Mouse (Mus musculus) kidney, postnatal 0 days (tissue): ENCODE data around the gene Nt5m. TPM values are rescaled to one million over a fixed set of nuclear protein-coding genes. Genes with fewer than 3 reads are reported as not detected.

Experiments used
- ATAC-seq: fragments of 200-750 bp; cut with Nextera tagmentation; replicated peaks from 2 replicates; pipeline ENCODE4 v1.8.0; 2017; ENCODE audit warnings: low read depth, moderate number of reproducible peaks, moderate TSS enrichment, moderate library complexity; ENCODE audit not compliant: low FRiP score
- DNase-seq: peaks from one replicate; pipeline ENCODE4 v3.0.0-alpha.2; 2016; ENCODE audit warnings: low spot score
- H3K27ac ChIP-seq: fragments of 300-500 bp; sonication (generic); 2 replicates; pipeline ENCODE4 v1.5.1; 2014; ENCODE audit warnings: mild to moderate bottlenecking
- H3K27me3 ChIP-seq: fragments of 300-500 bp; sonication (generic); 2 replicates; pipeline ENCODE4 v1.6.1; 2014; ENCODE audit warnings: low read length, mixed read lengths; ENCODE audit not compliant: insufficient read depth
- H3K36me3 ChIP-seq: fragments of 300-500 bp; sonication (generic); 2 replicates; pipeline ENCODE4 v1.6.1; 2014; ENCODE audit warnings: low read length, mixed read lengths; ENCODE audit not compliant: insufficient read depth
- H3K4me1 ChIP-seq: fragments of 300-500 bp; sonication (generic); replicated peaks from 2 replicates; pipeline ENCODE4 v1.6.1; 2014; ENCODE audit warnings: antibody characterized with exemption, low read length, mixed read lengths; ENCODE audit not compliant: insufficient read depth
- H3K4me2 ChIP-seq: fragments of 300-500 bp; sonication (generic); 2 replicates; pipeline ENCODE4 v1.6.1; 2014; ENCODE audit warnings: mild to moderate bottlenecking, low read length, moderate library complexity, mixed read lengths
- H3K4me3 ChIP-seq: fragments of 300-500 bp; sonication (generic); replicated peaks from 2 replicates; pipeline ENCODE4 v1.5.1; 2014; ENCODE audit warnings: low read depth, low read length
- H3K9ac ChIP-seq: fragments of 300-500 bp; sonication (generic); 2 replicates; pipeline ENCODE4 v1.6.1; 2014; ENCODE audit warnings: low read depth, low read length
- H3K9me3 ChIP-seq: fragments of 300-500 bp; sonication (generic); replicated peaks from 2 replicates; pipeline ENCODE4 v1.6.1; 2016; ENCODE audit warnings: low read length, inconsistent platforms, mixed read lengths
- CTCF ChIP-seq: IDR thresholded peaks from 2 replicates; pipeline ENCODE4 v1.5.1; 2016; ENCODE audit warnings: antibody characterized with exemption, low read depth, mild to moderate bottlenecking, moderate library complexity
- WGBS: fragments of 180-500 bp; shearing (Covaris S2); extraction: QIAGEN DNeasy Blood & Tissue Kit; methylation state at CpG from one replicate; pipeline ENCODE4 v1.1.7; 2014; 5-methylcytosine and 5-hydroxymethylcytosine counted together
- polyA plus RNA-seq: library from polyadenylated mRNA; unstranded; fragments of >200 nt; fragmentation: Nextera tagmentation; extraction: Ambion mirVana; gene quantifications from 2 replicates; pipeline ENCODE4 v1.2.1, GENCODE M21; 2015

Gene Nt5m
- polyA plus RNA-seq: 41.1 and 42.4 TPM in 2 replicates

DNA sequence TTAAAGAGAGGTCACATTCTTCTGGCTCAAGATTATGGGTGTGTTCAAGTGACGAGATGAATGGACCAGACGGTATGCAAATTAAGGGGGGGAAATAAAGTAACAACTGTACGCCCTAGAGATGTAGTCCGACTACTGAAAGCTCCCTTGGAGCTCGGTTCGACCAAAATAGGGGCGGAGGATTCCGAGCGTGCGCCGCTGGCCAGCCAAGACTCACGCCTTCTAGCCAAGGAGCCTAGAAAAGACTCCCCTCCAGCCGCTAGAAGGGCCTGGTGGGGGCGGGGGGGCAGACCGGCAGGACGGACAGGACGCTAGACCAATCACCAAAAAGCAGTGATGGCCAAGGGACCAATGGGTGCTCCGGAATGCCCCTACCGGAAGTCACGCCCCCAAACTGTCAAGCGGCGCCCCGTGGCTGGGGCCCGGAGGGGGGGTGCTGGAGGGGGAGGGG, at the start of gene Nt5m:
Gene Nt5m (plus strand): TSS at position 440 of the 451 bp plus-strand sequence.
- peak within 1 kb of the TSS; percentile 57 for H3K4me2 ChIP-seq
- peak within 1 kb of the TSS; percentile 99 for H3K4me3 ChIP-seq
- peak within 1 kb of the TSS; percentile 95 for H3K9ac ChIP-seq
- ATAC-seq: peak; percentile 96
- peak within 1 kb of the TSS; percentile 98 for H3K27ac ChIP-seq
- under 1% methylated on average over 24 of the region's 24 CpGs for WGBS
- H3K4me1 ChIP-seq: peaks cover 14% of the 10 kb centered on the region
- peaks cover 16% of the 10 kb centered on the region; the same call in 1 of the 2 replicates for H3K36me3 ChIP-seq
- TF ChIP-seq CTCF: no peak
- DNase-seq: peak; percentile 97
- no peaks in the 10 kb centered on the region for H3K27me3 ChIP-seq
- no peaks in the 10 kb centered on the region for H3K9me3 ChIP-seq

DNA sequence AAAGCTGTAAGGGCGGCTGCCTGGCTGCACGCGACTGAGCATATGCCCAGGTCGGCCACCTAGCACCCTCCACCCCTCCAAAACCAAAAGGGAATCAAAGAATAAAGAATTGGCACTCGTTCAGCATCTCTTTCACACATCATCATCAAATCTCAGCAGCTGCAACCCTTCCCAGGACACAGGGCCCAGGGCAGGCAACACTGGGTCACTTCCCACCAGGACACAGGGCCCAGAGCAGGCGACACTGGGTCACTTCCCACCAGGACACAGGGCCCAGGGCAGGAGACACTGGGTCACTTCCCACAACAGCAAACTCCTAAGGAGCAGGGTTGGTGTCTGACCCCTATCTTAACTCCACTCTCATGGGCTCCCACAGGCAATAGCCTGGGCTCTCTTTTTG, 45.9 kb upstream of the Nt5m start:
- Histone ChIP-seq H3K4me3 (no peak overlapping the region), H3K9ac (no peak overlapping the region), H3K4me2 (no peak overlapping the region), H3K9me3 (no peaks in the 10 kb centered on the region), H3K36me3 (peaks cover 46% of the 10 kb centered on the region), H3K27me3 (no peaks in the 10 kb centered on the region), H3K27ac (no peak overlapping the region), H3K4me1 (no peaks in the 10 kb centered on the region)
- no peak for DNase-seq
- ATAC-seq: no peak
- 88% methylated on average over 6 of the region's 6 CpGs for WGBS
- TF ChIP-seq CTCF: no peak

DNA sequence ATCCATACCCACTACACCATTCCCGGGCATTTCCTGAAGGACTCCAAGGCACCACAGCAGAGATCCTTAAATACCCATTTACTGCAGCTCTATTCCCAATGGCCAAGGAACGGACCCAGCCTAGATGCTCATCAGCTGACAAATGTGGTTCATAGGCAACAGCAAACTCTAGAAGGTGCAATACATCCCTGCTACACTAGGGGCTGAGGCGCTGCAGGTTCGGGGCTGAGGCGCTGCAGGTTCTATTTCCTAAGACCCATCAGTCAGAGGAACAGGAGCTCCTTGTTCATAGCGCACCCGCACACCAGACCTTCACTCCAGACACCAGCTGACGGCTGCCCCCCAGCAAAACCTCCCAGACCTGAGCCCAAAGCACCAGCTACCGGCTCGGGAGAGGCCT, 38.8 kb upstream of the Nt5m start:
- Histone ChIP-seq H3K4me3 (no peak overlapping the region), H3K27ac (no peak overlapping the region), H3K9ac (no peak overlapping the region), H3K27me3 (no peaks in the 10 kb centered on the region), H3K36me3 (peaks cover 72% of the 10 kb centered on the region), H3K4me1 (no peaks in the 10 kb centered on the region), H3K4me2 (no peak overlapping the region), H3K9me3 (no peaks in the 10 kb centered on the region)
- TF ChIP-seq CTCF: peak; percentile 22; the same call in 1 of the 2 replicates
- 96% methylated on average over 10 of the region's 10 CpGs for WGBS
- DNase-seq: no peak
- no peak for ATAC-seq

DNA sequence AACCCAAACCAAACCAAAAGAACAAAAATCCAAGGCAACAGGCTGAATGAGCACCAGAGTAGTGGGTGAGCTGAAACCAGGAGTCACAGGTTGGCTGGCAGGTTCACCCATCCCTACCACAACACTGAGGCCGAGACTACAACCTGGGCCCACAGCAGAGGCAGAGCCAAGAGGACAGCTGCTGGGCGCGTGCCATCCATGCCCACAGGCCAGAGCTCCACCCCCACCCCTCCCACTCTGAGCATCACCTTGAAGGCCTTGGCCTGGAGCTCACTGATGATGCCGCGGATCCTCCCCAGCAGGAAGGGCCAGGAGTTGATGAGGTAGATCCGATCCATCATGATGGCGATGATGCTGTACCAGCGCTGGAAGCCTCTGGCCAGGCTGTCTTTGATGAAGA, 37.4 kb upstream of the Nt5m start:
- H3K9ac ChIP-seq: no peak overlapping the region
- WGBS: 97% methylated on average over 8 of the region's 8 CpGs
- no peak overlapping the region for H3K4me3 ChIP-seq
- no peak overlapping the region for H3K4me2 ChIP-seq
- peaks cover 84% of the 10 kb centered on the region for H3K36me3 ChIP-seq
- no peak overlapping the region for H3K27ac ChIP-seq
- no peaks in the 10 kb centered on the region for H3K27me3 ChIP-seq
- no peak for DNase-seq
- H3K4me1 ChIP-seq: no peaks in the 10 kb centered on the region
- no peak for TF ChIP-seq CTCF
- H3K9me3 ChIP-seq: no peaks in the 10 kb centered on the region
- no peak for ATAC-seq

DNA sequence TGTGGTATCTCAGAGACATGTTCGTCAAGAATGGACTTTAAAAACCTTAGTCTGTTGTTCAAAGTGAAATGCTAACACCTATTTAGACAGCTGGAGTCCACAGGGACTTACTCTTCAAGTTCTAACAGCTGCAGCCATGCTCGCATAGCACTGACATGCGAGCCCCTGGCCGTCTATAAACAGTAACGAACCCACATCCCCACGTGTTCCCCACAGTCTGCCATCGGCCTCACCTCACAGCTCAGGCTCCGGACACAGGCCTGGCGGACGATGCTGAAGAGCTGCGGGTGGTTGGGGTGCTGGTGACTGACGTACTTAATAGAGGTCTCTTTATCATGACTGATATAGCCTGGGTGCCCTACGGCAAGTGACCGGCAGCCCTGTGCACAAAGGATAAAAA, 35.7 kb upstream of the Nt5m start:
- DNase-seq (no peak), ATAC-seq (no peak)
- H3K4me2 ChIP-seq: no peak overlapping the region
- H3K9me3 ChIP-seq: no peaks in the 10 kb centered on the region
- 81% methylated on average over 14 of the region's 14 CpGs for WGBS
- peaks cover 77% of the 10 kb centered on the region for H3K36me3 ChIP-seq
- no peak overlapping the region for H3K4me3 ChIP-seq
- H3K27me3 ChIP-seq: no peaks in the 10 kb centered on the region
- H3K9ac ChIP-seq: no peak overlapping the region
- no peak overlapping the region for H3K27ac ChIP-seq
- TF ChIP-seq CTCF: no peak
- H3K4me1 ChIP-seq: peaks cover 1% of the 10 kb centered on the region

DNA sequence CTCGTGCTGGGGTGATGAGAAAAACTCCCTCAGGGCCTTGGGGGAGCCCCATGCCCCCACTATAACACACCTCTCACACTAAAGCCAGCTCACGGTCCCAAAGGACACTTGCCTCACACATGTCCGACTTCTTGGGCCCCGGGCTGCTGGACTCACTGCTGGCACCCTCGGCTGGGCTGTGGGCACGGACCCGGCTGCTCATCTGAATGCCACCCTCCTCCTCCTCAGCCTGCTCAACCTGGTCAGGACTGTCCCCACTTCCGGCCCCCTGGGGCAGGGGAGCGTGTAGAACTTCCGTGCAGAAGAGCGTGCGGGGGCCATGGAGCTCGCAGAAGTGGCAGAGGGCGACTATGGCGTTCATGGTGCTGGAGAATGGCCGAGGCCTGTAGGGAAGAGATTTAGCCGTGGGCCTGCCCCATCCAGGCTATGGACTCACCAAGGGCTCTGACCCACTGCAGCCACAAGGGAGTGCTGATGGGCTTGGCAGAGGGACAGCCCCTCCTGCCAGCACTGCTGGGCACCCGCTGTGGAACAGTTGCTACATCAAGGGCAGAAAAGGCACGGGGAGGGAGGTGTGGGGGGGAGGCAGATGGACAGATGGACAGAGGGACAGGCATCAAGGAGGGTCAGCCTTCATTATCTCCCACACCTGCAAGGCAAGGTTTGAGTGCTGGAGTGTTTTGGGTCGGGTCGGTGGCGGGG, 34.7 kb upstream of the Nt5m start:
- peaks cover 8% of the 10 kb centered on the region for H3K4me1 ChIP-seq
- no peak for DNase-seq
- H3K27me3 ChIP-seq: no peaks in the 10 kb centered on the region
- no peak for ATAC-seq
- H3K4me2 ChIP-seq: no peak overlapping the region
- H3K9me3 ChIP-seq: no peaks in the 10 kb centered on the region
- 86% methylated on average over 22 of the region's 22 CpGs for WGBS
- no peak overlapping the region for H3K9ac ChIP-seq
- TF ChIP-seq CTCF: no peak
- H3K4me3 ChIP-seq: no peak overlapping the region
- H3K27ac ChIP-seq: no peak overlapping the region
- peaks cover 67% of the 10 kb centered on the region for H3K36me3 ChIP-seq

DNA sequence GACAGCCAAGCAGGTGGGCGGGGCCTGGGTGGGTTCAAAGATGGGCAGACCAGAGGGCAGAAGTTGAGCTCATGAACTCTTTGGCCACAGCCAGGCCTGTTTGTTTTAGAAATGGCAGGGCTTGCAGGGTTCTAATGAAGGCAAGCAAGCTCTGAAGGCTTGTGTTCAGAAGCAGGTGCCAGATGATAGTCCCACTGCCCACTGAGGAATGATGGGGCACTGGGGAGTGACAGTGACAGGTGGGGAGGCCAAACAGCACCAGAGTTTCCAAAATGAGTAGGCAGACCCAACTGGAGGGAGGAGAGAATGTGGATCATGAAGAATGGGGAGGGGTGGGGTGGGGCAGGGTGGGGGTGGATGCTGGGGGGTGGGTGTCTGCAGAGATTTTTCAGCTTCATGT, 34.0 kb upstream of the Nt5m start:
- no peak overlapping the region for H3K27ac ChIP-seq
- H3K36me3 ChIP-seq: peaks cover 61% of the 10 kb centered on the region
- no peak overlapping the region for H3K9ac ChIP-seq
- TF ChIP-seq CTCF: no peak
- 91% methylated on average over 1 of the region's 1 CpGs for WGBS
- peaks cover 8% of the 10 kb centered on the region for H3K4me1 ChIP-seq
- no peaks in the 10 kb centered on the region for H3K9me3 ChIP-seq
- no peak for ATAC-seq
- H3K4me2 ChIP-seq: no peak overlapping the region
- DNase-seq: no peak
- H3K4me3 ChIP-seq: no peak overlapping the region
- no peaks in the 10 kb centered on the region for H3K27me3 ChIP-seq
